Mouse (Mus musculus): ENCODE data around the gene Ppfia4. TPM values are rescaled to one million over a fixed set of nuclear protein-coding genes. Genes with fewer than 3 reads are reported as not detected.

Ppfia4 gene
- polyA plus RNA-seq, 1 experiment from 2014 or later, result 1.9 TPM

DNA sequence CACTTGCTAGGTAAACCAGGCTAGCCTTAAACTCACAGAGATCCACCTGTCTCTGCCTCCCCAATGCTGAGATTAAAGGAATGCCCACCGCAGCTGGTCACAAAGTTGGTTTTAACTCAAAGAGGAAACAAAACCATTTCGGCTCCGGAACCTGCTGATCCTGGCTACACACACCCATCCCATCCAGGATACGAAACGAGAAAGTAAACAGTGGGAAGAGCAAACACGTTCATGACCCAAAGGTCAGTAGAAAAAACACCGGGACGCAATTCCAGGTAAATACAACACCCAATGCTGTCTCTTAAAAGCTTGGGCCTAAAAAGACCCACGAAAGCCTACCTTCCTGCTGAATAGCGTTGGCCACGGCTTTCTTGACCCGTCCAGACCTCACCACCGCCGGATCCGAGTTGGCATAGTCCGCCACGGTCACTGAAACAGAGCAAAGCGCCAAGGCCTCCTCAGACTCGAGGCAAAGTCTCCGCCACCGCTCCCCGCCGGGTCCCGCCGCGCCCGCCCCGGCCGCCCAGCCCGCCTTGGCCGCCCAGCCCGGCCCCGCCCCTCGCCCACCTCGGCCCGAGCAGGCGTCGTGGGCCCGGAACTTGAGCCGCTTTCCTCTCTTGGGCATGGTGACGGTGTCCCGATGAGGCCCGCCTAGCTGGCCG, 28.6 kb upstream of the Ppfia4 start:
- Histone ChIP-seq H3K4me1 (replicated peaks; ENCODE audit: control insufficient read depth, insufficient read depth, low read length) (no peaks in the 10 kb centered on the region), H3K4me3 (ENCODE audit: low read depth, low read length) (peak overlapping the region; percentile 86), H3K9me3 (ENCODE audit: control insufficient read depth, low read length) (no peaks in the 10 kb centered on the region), H3K27me3 (ENCODE audit: control insufficient read depth, insufficient read depth, low read length) (no peaks in the 10 kb centered on the region), H3K36me3 (ENCODE audit: control insufficient read depth, insufficient read depth, low read length) (peaks cover 4% of the 10 kb centered on the region; the same call in 1 of the 2 replicates), H3K9ac (ENCODE audit: low read depth, low read length) (peak overlapping the region; percentile 92), H3K27ac (ENCODE audit: low read depth, low read length) (peak overlapping the region; percentile 73), H3K4me2 (replicated peaks; ENCODE audit: low read depth, low read length) (peak overlapping the region; percentile 74)
- ATAC-seq (ENCODE audit: low FRiP score) (peak; percentile 90), DNase-seq (ENCODE audit: low spot score) (no peak)
- WGBS, result 2% methylated on average over 22 of the region's 44 CpGs

DNA sequence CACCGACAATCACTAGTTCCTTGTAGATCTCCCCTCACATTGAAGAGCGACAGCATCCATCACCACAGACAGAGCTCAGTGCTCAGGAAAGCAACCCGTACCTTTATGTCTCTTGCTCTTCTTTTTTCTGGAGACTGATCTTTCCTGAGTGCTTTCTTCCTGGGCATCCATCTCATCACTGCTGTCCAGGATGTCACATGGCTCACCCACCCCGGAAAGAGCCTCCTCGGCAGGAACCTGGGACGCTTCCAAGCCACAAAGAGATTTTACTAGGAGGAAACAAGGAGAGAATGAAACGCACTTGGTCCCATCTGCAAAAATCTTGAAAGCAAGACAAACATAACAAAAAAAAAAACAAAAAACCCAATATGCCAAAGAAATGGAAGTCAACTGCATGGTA, 27.9 kb upstream of the Ppfia4 start:
- no peaks in the 10 kb centered on the region for H3K9me3 ChIP-seq (ENCODE audit: control insufficient read depth, low read length)
- H3K4me3 ChIP-seq (ENCODE audit: low read depth, low read length), result peak overlapping the region; percentile 86
- no peaks in the 10 kb centered on the region for H3K4me1 ChIP-seq (replicated peaks; ENCODE audit: control insufficient read depth, insufficient read depth, low read length)
- ATAC-seq (ENCODE audit: low FRiP score), result no peak
- peak overlapping the region; percentile 92 for H3K9ac ChIP-seq (ENCODE audit: low read depth, low read length)
- H3K27ac ChIP-seq (ENCODE audit: low read depth, low read length), result no peak overlapping the region
- H3K36me3 ChIP-seq (ENCODE audit: control insufficient read depth, insufficient read depth, low read length), result peaks cover 8% of the 10 kb centered on the region; the same call in 1 of the 2 replicates
- no peaks in the 10 kb centered on the region for H3K27me3 ChIP-seq (ENCODE audit: control insufficient read depth, insufficient read depth, low read length)
- 89% methylated on average over 7 of the region's 7 CpGs for WGBS
- no peak for DNase-seq (ENCODE audit: low spot score)
- H3K4me2 ChIP-seq (replicated peaks; ENCODE audit: low read depth, low read length), result peak overlapping the region; percentile 74

- DNase-seq (ENCODE audit: low spot score), result no peak
- Histone ChIP-seq H3K27me3 (ENCODE audit: control insufficient read depth, insufficient read depth, low read length) (no peaks in the 10 kb centered on the region), H3K4me3 (ENCODE audit: low read depth, low read length) (no peak overlapping the region), H3K36me3 (ENCODE audit: control insufficient read depth, insufficient read depth, low read length) (peaks cover 10% of the 10 kb centered on the region), H3K27ac (ENCODE audit: low read depth, low read length) (no peak overlapping the region), H3K9me3 (ENCODE audit: control insufficient read depth, low read length) (no peaks in the 10 kb centered on the region), H3K9ac (ENCODE audit: low read depth, low read length) (no peak overlapping the region), H3K4me1 (replicated peaks; ENCODE audit: control insufficient read depth, insufficient read depth, low read length) (no peaks in the 10 kb centered on the region), H3K4me2 (replicated peaks; ENCODE audit: low read depth, low read length) (no peak overlapping the region)
- WGBS, result 81% methylated on average over 4 of the region's 4 CpGs
- ATAC-seq (ENCODE audit: low FRiP score), result no peak
These were observed 24.7 kb upstream of the Ppfia4 start for GRCm38 (mm10) chr1:134357461-134357860.

GRCm38 (mm10) chr1:134353326-134353725, 20.6 kb upstream of the Ppfia4 start:
- peaks cover 11% of the 10 kb centered on the region for H3K36me3 ChIP-seq (ENCODE audit: control insufficient read depth, insufficient read depth, low read length)

DNA sequence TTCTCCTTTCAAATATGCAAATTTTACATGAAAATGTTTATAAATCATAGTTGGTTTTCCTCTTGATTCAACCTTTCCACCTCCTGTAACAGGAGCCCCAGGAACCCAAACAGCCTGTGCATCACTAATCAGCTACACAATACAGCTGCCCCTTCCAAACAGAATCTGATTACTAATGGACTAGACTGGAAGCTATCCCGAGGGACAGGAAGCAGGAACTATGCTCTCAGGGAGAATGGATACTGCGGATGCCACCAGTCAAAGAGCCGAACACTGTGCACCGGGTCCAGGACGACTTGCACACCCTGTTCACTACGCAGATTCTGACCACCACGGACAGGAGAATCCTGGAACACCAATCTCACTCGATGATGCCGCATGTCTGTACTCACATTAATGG, 15.1 kb upstream of the Ppfia4 start:
- Histone ChIP-seq H3K27ac (ENCODE audit: low read depth, low read length) (no peak overlapping the region), H3K36me3 (ENCODE audit: control insufficient read depth, insufficient read depth, low read length) (peaks cover 14% of the 10 kb centered on the region)

More at GRCm38 (mm10) chr1:134353326-134353725, 20.6 kb upstream of the Ppfia4 start:
- Histone ChIP-seq H3K4me1 (replicated peaks; ENCODE audit: control insufficient read depth, insufficient read depth, low read length) (no peaks in the 10 kb centered on the region), H3K9ac (ENCODE audit: low read depth, low read length) (no peak overlapping the region), H3K4me2 (replicated peaks; ENCODE audit: low read depth, low read length) (no peak overlapping the region), H3K9me3 (ENCODE audit: control insufficient read depth, low read length) (no peaks in the 10 kb centered on the region), H3K4me3 (ENCODE audit: low read depth, low read length) (no peak overlapping the region), H3K27ac (ENCODE audit: low read depth, low read length) (no peak overlapping the region), H3K27me3 (ENCODE audit: control insufficient read depth, insufficient read depth, low read length) (no peaks in the 10 kb centered on the region)
- 98% methylated on average over 2 of the region's 2 CpGs for WGBS
- no peak for DNase-seq (ENCODE audit: low spot score)
- no peak for ATAC-seq (ENCODE audit: low FRiP score)

GRCm38 (mm10) chr1:134345075-134345474, 12.3 kb upstream of the Ppfia4 start:
- peak overlapping the region; percentile 37; the same call in 1 of the 2 replicates for H3K4me3 ChIP-seq (ENCODE audit: low read depth, low read length)
- ATAC-seq (ENCODE audit: low FRiP score) (no peak), DNase-seq (ENCODE audit: low spot score) (no peak)
- no peaks in the 10 kb centered on the region for H3K4me1 ChIP-seq (replicated peaks; ENCODE audit: control insufficient read depth, insufficient read depth, low read length)
- no peaks in the 10 kb centered on the region for H3K27me3 ChIP-seq (ENCODE audit: control insufficient read depth, insufficient read depth, low read length)
- no peaks in the 10 kb centered on the region for H3K9me3 ChIP-seq (ENCODE audit: control insufficient read depth, low read length)
- peaks cover 9% of the 10 kb centered on the region; the same call in 1 of the 2 replicates for H3K36me3 ChIP-seq (ENCODE audit: control insufficient read depth, insufficient read depth, low read length)
- H3K9ac ChIP-seq (ENCODE audit: low read depth, low read length), result no peak overlapping the region
- H3K27ac ChIP-seq (ENCODE audit: low read depth, low read length), result no peak overlapping the region
- 75% methylated on average over 4 of the region's 4 CpGs for WGBS
- peak overlapping the region; percentile 66 for H3K4me2 ChIP-seq (replicated peaks; ENCODE audit: low read depth, low read length)

More for the DNA sequence above, 15.1 kb upstream of the Ppfia4 start:
- H3K4me2 ChIP-seq (replicated peaks; ENCODE audit: low read depth, low read length), result no peak overlapping the region
- H3K4me1 ChIP-seq (replicated peaks; ENCODE audit: control insufficient read depth, insufficient read depth, low read length), result no peaks in the 10 kb centered on the region
- ATAC-seq (ENCODE audit: low FRiP score) (no peak), DNase-seq (ENCODE audit: low spot score) (no peak)
- WGBS, result 92% methylated on average over 9 of the region's 9 CpGs
- H3K9ac ChIP-seq (ENCODE audit: low read depth, low read length), result no peak overlapping the region
- no peaks in the 10 kb centered on the region for H3K27me3 ChIP-seq (ENCODE audit: control insufficient read depth, insufficient read depth, low read length)
- H3K9me3 ChIP-seq (ENCODE audit: control insufficient read depth, low read length), result no peaks in the 10 kb centered on the region
- no peak overlapping the region for H3K4me3 ChIP-seq (ENCODE audit: low read depth, low read length)

GRCm38 (mm10) chr1:134344005-134344950, 11.6 kb upstream of the Ppfia4 start:
- Histone ChIP-seq H3K27me3 (ENCODE audit: control insufficient read depth, insufficient read depth, low read length) (no peaks in the 10 kb centered on the region), H3K4me1 (replicated peaks; ENCODE audit: control insufficient read depth, insufficient read depth, low read length) (no peaks in the 10 kb centered on the region), H3K9ac (ENCODE audit: low read depth, low read length) (peak overlapping the region; percentile 32; the same call in 1 of the 2 replicates), H3K4me2 (replicated peaks; ENCODE audit: low read depth, low read length) (peak overlapping the region; percentile 66), H3K9me3 (ENCODE audit: control insufficient read depth, low read length) (no peaks in the 10 kb centered on the region), H3K36me3 (ENCODE audit: control insufficient read depth, insufficient read depth, low read length) (peaks cover 9% of the 10 kb centered on the region; the same call in 1 of the 2 replicates), H3K4me3 (ENCODE audit: low read depth, low read length) (peak overlapping the region; percentile 37), H3K27ac (ENCODE audit: low read depth, low read length) (no peak overlapping the region)
- WGBS, result 2% methylated on average over 52 of the region's 54 CpGs
- peak; percentile 95 for ATAC-seq (ENCODE audit: low FRiP score)
- DNase-seq (ENCODE audit: low spot score), result peak; percentile 97

DNA sequence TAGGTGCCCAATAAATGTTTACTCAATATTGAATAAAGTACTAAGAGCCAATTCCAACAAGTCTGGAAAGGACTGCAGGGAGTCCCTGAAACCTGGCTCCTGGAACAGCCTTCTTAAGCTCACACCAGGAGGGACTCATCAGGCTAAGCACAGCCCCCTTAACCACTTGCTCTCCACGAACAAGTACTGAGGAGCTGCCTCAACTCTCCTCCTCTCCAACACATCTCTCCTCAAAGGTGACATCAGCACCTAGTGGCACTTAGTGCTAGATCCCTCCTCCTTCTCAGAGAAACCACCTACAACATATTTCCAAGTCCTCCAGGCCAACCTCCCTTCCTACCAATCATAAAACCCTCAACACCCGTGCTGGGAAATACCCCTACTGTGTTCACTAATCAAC, 10.8 kb upstream of the Ppfia4 start:
- 6% methylated on average over 2 of the region's 2 CpGs for WGBS
- Histone ChIP-seq H3K4me2 (replicated peaks; ENCODE audit: low read depth, low read length) (no peak overlapping the region; the same call in 1 of the 2 replicates), H3K27ac (ENCODE audit: low read depth, low read length) (no peak overlapping the region), H3K4me3 (ENCODE audit: low read depth, low read length) (no peak overlapping the region), H3K9ac (ENCODE audit: low read depth, low read length) (no peak overlapping the region), H3K4me1 (replicated peaks; ENCODE audit: control insufficient read depth, insufficient read depth, low read length) (no peaks in the 10 kb centered on the region), H3K27me3 (ENCODE audit: control insufficient read depth, insufficient read depth, low read length) (no peaks in the 10 kb centered on the region), H3K36me3 (ENCODE audit: control insufficient read depth, insufficient read depth, low read length) (peaks cover 9% of the 10 kb centered on the region; the same call in 1 of the 2 replicates), H3K9me3 (ENCODE audit: control insufficient read depth, low read length) (no peaks in the 10 kb centered on the region)
- ATAC-seq (ENCODE audit: low FRiP score), result 0 out of 2 replicates have a peak, but pooled peaks have one; percentile 6
- DNase-seq (ENCODE audit: low spot score), result peak; percentile 14
